ENCODE assay signal across 8 mouse cellular contexts in genomic region chr15:3271216-3271615, GRCm38 (mm10). TPM values are rescaled to one million over a fixed set of nuclear protein-coding genes. Genes with fewer than 3 reads are reported as not detected.
DNase-seq lines count a peak whose midpoint lies in the region; ATAC-seq and TF ChIP-seq lines count a peak whose summit lies in the region.

No protein-coding gene starts in this region.

- 0 out of 2 replicates have a peak overlapping the region, but pooled peaks have one; percentile 18 for H3K4me2 ChIP-seq in forebrain, postnatal 0 days (ENCODE audit: low read depth)

- TF ChIP-seq POLR2A in lung, adult 2 months (IDR thresholded peaks at IDR 0.05; ENCODE audit: borderline replicate concordance, extremely low read depth, low read depth, low read length) = peak; percentile 38; the same call in 1 of the 2 replicates

- WGBS in lung, adult 2 months = 3% methylated on average over 6 of the region's 6 CpGs
- 50% methylated on average over 6 of the region's 6 CpGs for WGBS in forebrain, postnatal 0 days

- no peaks in the 10 kb centered on the region for H3K27me3 ChIP-seq in forebrain, postnatal 0 days (ENCODE audit: insufficient read depth, low read length)

- H3K9me3 ChIP-seq in forebrain, postnatal 0 days (ENCODE audit: low read length) = no peaks in the 10 kb centered on the region

- no peaks in the 10 kb centered on the region for H3K36me3 ChIP-seq in forebrain, postnatal 0 days (ENCODE audit: insufficient read depth)

- no peak for TF ChIP-seq CTCF in lung, adult 2 months (IDR thresholded peaks at IDR 0.05; ENCODE audit: insufficient read depth, low read length)
- no peak for TF ChIP-seq CTCF in forebrain, postnatal 0 days (IDR thresholded peaks at IDR 0.05; ENCODE audit: low read depth)

- DNase-seq in lung, adult 2 months = peak; percentile 37
- no peak for DNase-seq in lung, adult 18-20 months
- DNase-seq in forebrain, postnatal 0 days = no peak
- DNase-seq in kidney, adult 8-10 months = peak; percentile 23 to 32
- DNase-seq in lung, postnatal 25 days (ENCODE audit: low spot score) = peak; percentile 34
- peak; percentile 31 for DNase-seq in thymus, postnatal 25 days
- no peak for DNase-seq in ovary, postnatal 14 days (ENCODE audit: low spot score)
- DNase-seq in T-cell, adult 2 months (ENCODE audit: low spot score) = no peak

- H3K4me1 ChIP-seq in lung, adult 2 months (ENCODE audit: control insufficient read depth, insufficient read depth, low read length) = peaks cover 12% of the 10 kb centered on the region
- no peaks in the 10 kb centered on the region for H3K4me1 ChIP-seq in forebrain, postnatal 0 days (ENCODE audit: insufficient read depth)

- H3K9ac ChIP-seq in forebrain, postnatal 0 days = no peak overlapping the region

- no peak for ATAC-seq in forebrain, postnatal 0 days

- no peak overlapping the region for H3K27ac ChIP-seq in forebrain, postnatal 0 days (ENCODE audit: low read depth, low read length)

- peak overlapping the region; percentile 92 for H3K4me3 ChIP-seq in lung, adult 2 months (replicated peaks; ENCODE audit: extremely low read depth, low read depth, low read length)
- H3K4me3 ChIP-seq in forebrain, postnatal 0 days (ENCODE audit: low read depth, low read length) = peak overlapping the region; percentile 2; the same call in 1 of the 2 replicates

RNA-seq across cellular contexts. Expression of gene Selenop, which starts 2.9 kb away (rescaled TPM):
- polyA plus RNA-seq in lung, adult 2 months (2012; rRNA removed) = 308 and 329 TPM in 2 replicates
- total RNA-seq in forebrain, postnatal 0 days (2014; rRNA removed) = 207 and 212 TPM in 2 replicates
- polyA plus RNA-seq in forebrain, postnatal 0 days (2015; fragmentation: Nextera tagmentation; extraction: Ambion mirVana) = 171 and 182 TPM in 2 replicates

RNA-seq across cellular contexts. Expression of gene Ccdc152, which starts 32.1 kb away (rescaled TPM):
- polyA plus RNA-seq in lung, adult 2 months (2012; rRNA removed) = 0.66 and 0.98 TPM in 2 replicates
- not detected in 2 replicates for total RNA-seq in forebrain, postnatal 0 days (2014; rRNA removed)
- polyA plus RNA-seq in forebrain, postnatal 0 days (2015; fragmentation: Nextera tagmentation; extraction: Ambion mirVana) = 0.29 and 0.36 TPM in 2 replicates

Comparison
In these comparisons a context has a peak if more than half of its experiments do, and no peak if none do; other contexts are left out.
1. DNase-seq: peak in lung, adult 2 months (single experiment), kidney, adult 8-10 months (2 of 2), lung, postnatal 25 days (single experiment) and thymus, postnatal 25 days (single experiment); none in lung, adult 18-20 months (0 of 2), forebrain, postnatal 0 days (single experiment), ovary, postnatal 14 days (single experiment) and T-cell, adult 2 months (single experiment).